Mouse (Mus musculus) liver, embryonic 15.5 days (tissue): ENCODE measurements around the gene Cck. TPM values are rescaled to one million over a fixed set of nuclear protein-coding genes. Genes with fewer than 3 reads are reported as not detected.

Source experiments
- ATAC-seq: fragments of 200-750 bp; cut with Nextera tagmentation; 2 replicates; pipeline ENCODE4 v1.8.0; 2017; ENCODE audit warnings: moderate number of reproducible peaks, mild to moderate bottlenecking, moderate library complexity; ENCODE audit not compliant: insufficient read depth
- H3K27ac ChIP-seq: fragments of 300-500 bp; sonication (generic); replicated peaks from 2 replicates; pipeline ENCODE4 v1.5.1; 2015; ENCODE audit warnings: mild to moderate bottlenecking, inconsistent platforms
- H3K27me3 ChIP-seq: fragments of 300-500 bp; sonication (generic); 2 replicates; pipeline ENCODE4 v1.6.1; 2015; ENCODE audit warnings: mild to moderate bottlenecking, inconsistent platforms
- H3K36me3 ChIP-seq: fragments of 300-500 bp; sonication (generic); replicated peaks from 2 replicates; pipeline ENCODE4 v1.6.1; 2015; ENCODE audit warnings: moderate library complexity, mild to moderate bottlenecking, inconsistent platforms
- H3K4me1 ChIP-seq: fragments of 300-500 bp; sonication (generic); replicated peaks from 2 replicates; pipeline ENCODE4 v1.6.1; 2015; ENCODE audit warnings: inconsistent platforms
- H3K4me2 ChIP-seq: fragments of 300-500 bp; sonication (generic); 2 replicates; pipeline ENCODE4 v1.6.1; 2015; ENCODE audit warnings: moderate library complexity, mild to moderate bottlenecking, inconsistent platforms
- H3K4me3 ChIP-seq: fragments of 300-500 bp; sonication (generic); replicated peaks from 2 replicates; pipeline ENCODE4 v1.5.1; 2015; ENCODE audit warnings: mild to moderate bottlenecking, inconsistent platforms
- H3K9ac ChIP-seq: fragments of 300-500 bp; sonication (generic); 2 replicates; pipeline ENCODE4 v1.6.1; 2015; ENCODE audit warnings: moderate library complexity, mild to moderate bottlenecking, inconsistent platforms
- H3K9me3 ChIP-seq: fragments of 300-500 bp; sonication (generic); replicated peaks from 2 replicates; pipeline ENCODE4 v1.6.1; 2016; ENCODE audit warnings: inconsistent platforms
- WGBS: fragments of 180-500 bp; shearing (Covaris S2); methylation state at CpG from one replicate; pipeline ENCODE4 v1.1.7; 2015; ENCODE audit warnings: mixed read lengths; ENCODE audit not compliant: insufficient replicate concordance; 5-methylcytosine and 5-hydroxymethylcytosine counted together
- polyA plus RNA-seq: library from polyadenylated mRNA; unstranded; fragments of >200 nt; fragmentation: Nextera tagmentation; extraction: Ambion mirVana; gene quantifications from 2 replicates; pipeline ENCODE4 v1.2.1, GENCODE M21; 2015

Cck gene
- polyA plus RNA-seq, 1 experiment from 2014 or later: 0.17 TPM

GRCm38 (mm10) chr9:121494006-121494767, 1.3 kb downstream of the Cck start:
- ATAC-seq: no peak
- no peak overlapping the region for H3K9ac ChIP-seq
- no peaks in the 10 kb centered on the region for H3K9me3 ChIP-seq
- WGBS: 4% methylated on average over 48 of the region's 48 CpGs
- peaks cover 6% of the 10 kb centered on the region; the same call in 1 of the 2 replicates for H3K4me1 ChIP-seq
- no peak overlapping the region for H3K4me2 ChIP-seq
- no peaks in the 10 kb centered on the region for H3K36me3 ChIP-seq
- H3K27me3 ChIP-seq: peaks cover 60% of the 10 kb centered on the region
- no peak overlapping the region for H3K27ac ChIP-seq
- no peak overlapping the region for H3K4me3 ChIP-seq

GRCm38 (mm10) chr9:121491592-121492240, 3.8 kb downstream of the Cck start:
- H3K4me2 ChIP-seq: no peak overlapping the region
- WGBS: 62% methylated on average over 11 of the region's 11 CpGs

GRCm38 (mm10) chr9:121487216-121487615, 8.3 kb downstream of the Cck start:
- H3K9ac ChIP-seq: no peak overlapping the region
- ATAC-seq: no peak
- no peaks in the 10 kb centered on the region for H3K36me3 ChIP-seq
- no peak overlapping the region for H3K27ac ChIP-seq
- no peaks in the 10 kb centered on the region for H3K4me1 ChIP-seq
- no peaks in the 10 kb centered on the region for H3K9me3 ChIP-seq
- WGBS: 55% methylated on average over 7 of the region's 7 CpGs
- H3K4me3 ChIP-seq: no peak overlapping the region
- peaks cover 7% of the 10 kb centered on the region for H3K27me3 ChIP-seq
- no peak overlapping the region for H3K4me2 ChIP-seq

More at GRCm38 (mm10) chr9:121491592-121492240, 3.8 kb downstream of the Cck start:
- no peaks in the 10 kb centered on the region for H3K9me3 ChIP-seq
- no peaks in the 10 kb centered on the region for H3K36me3 ChIP-seq
- peaks cover 52% of the 10 kb centered on the region for H3K27me3 ChIP-seq
- H3K4me1 ChIP-seq: peaks cover 6% of the 10 kb centered on the region; the same call in 1 of the 2 replicates
- no peak overlapping the region for H3K9ac ChIP-seq
- H3K27ac ChIP-seq: no peak overlapping the region
- H3K4me3 ChIP-seq: no peak overlapping the region
- no peak for ATAC-seq

GRCm38 (mm10) chr9:121479453-121479852, 16.0 kb downstream of the Cck start:
- H3K4me1 ChIP-seq: peaks cover 3% of the 10 kb centered on the region; the same call in 1 of the 2 replicates
- H3K9ac ChIP-seq: no peak overlapping the region
- H3K27ac ChIP-seq: no peak overlapping the region
- no peak overlapping the region for H3K4me2 ChIP-seq
- no peak for ATAC-seq
- H3K27me3 ChIP-seq: 0 out of 2 replicates have a peak, but pooled peaks cover 4% of the 10 kb centered on the region
- H3K36me3 ChIP-seq: no peaks in the 10 kb centered on the region
- no peak overlapping the region for H3K4me3 ChIP-seq
- no peaks in the 10 kb centered on the region for H3K9me3 ChIP-seq
- WGBS: 16% methylated on average over 5 of the region's 5 CpGs

- H3K27ac ChIP-seq: no peak overlapping the region
- no peak for ATAC-seq
- no peak overlapping the region for H3K4me2 ChIP-seq
- peaks cover 3% of the 10 kb centered on the region; the same call in 1 of the 2 replicates for H3K4me1 ChIP-seq
- 15% methylated on average over 15 of the region's 15 CpGs for WGBS
- H3K36me3 ChIP-seq: no peaks in the 10 kb centered on the region
- 0 out of 2 replicates have a peak, but pooled peaks cover 4% of the 10 kb centered on the region for H3K27me3 ChIP-seq
- H3K4me3 ChIP-seq: no peak overlapping the region
- no peak overlapping the region for H3K9ac ChIP-seq
- H3K9me3 ChIP-seq: no peaks in the 10 kb centered on the region
These were observed 18.1 kb downstream of the Cck start for GRCm38 (mm10) chr9:121477305-121477911.

- no peak overlapping the region for H3K4me3 ChIP-seq
- H3K27ac ChIP-seq: no peak overlapping the region
- 0 out of 2 replicates have a peak, but pooled peaks cover 4% of the 10 kb centered on the region for H3K27me3 ChIP-seq
- H3K4me1 ChIP-seq: peaks cover 3% of the 10 kb centered on the region; the same call in 1 of the 2 replicates
- H3K9ac ChIP-seq: no peak overlapping the region
- 59% methylated on average over 16 of the region's 16 CpGs for WGBS
- H3K4me2 ChIP-seq: no peak overlapping the region
- no peaks in the 10 kb centered on the region for H3K9me3 ChIP-seq
- no peaks in the 10 kb centered on the region for H3K36me3 ChIP-seq
- ATAC-seq: no peak
These were observed 19.7 kb downstream of the Cck start for GRCm38 (mm10) chr9:121475488-121476452.

- H3K27me3 ChIP-seq: 0 out of 2 replicates have a peak, but pooled peaks cover 4% of the 10 kb centered on the region
- H3K4me1 ChIP-seq: peaks cover 3% of the 10 kb centered on the region; the same call in 1 of the 2 replicates
- H3K9ac ChIP-seq: no peak overlapping the region
- 69% methylated on average over 5 of the region's 5 CpGs for WGBS
- H3K27ac ChIP-seq: no peak overlapping the region
- no peaks in the 10 kb centered on the region for H3K36me3 ChIP-seq
- H3K9me3 ChIP-seq: no peaks in the 10 kb centered on the region
- no peak overlapping the region for H3K4me3 ChIP-seq
- no peak overlapping the region for H3K4me2 ChIP-seq
- ATAC-seq: no peak
These were observed 20.7 kb downstream of the Cck start for GRCm38 (mm10) chr9:121474771-121475170.

- no peaks in the 10 kb centered on the region for H3K36me3 ChIP-seq
- H3K27ac ChIP-seq: no peak overlapping the region
- H3K4me3 ChIP-seq: no peak overlapping the region
- WGBS: 72% methylated on average over 6 of the region's 6 CpGs
- no peaks in the 10 kb centered on the region for H3K9me3 ChIP-seq
- H3K4me1 ChIP-seq: no peaks in the 10 kb centered on the region
- H3K9ac ChIP-seq: no peak overlapping the region
- no peaks in the 10 kb centered on the region for H3K27me3 ChIP-seq
- H3K4me2 ChIP-seq: no peak overlapping the region
- no peak for ATAC-seq
These were observed 25.8 kb downstream of the Cck start for GRCm38 (mm10) chr9:121469711-121470110.

GRCm38 (mm10) chr9:121467460-121467859, 28.0 kb downstream of the Cck start:
- 71% methylated on average over 11 of the region's 11 CpGs for WGBS
- H3K36me3 ChIP-seq: no peaks in the 10 kb centered on the region
- no peak overlapping the region for H3K4me3 ChIP-seq
- no peaks in the 10 kb centered on the region for H3K4me1 ChIP-seq
- H3K9ac ChIP-seq: no peak overlapping the region
- no peaks in the 10 kb centered on the region for H3K9me3 ChIP-seq
- no peak overlapping the region for H3K4me2 ChIP-seq
- no peak overlapping the region for H3K27ac ChIP-seq
- no peaks in the 10 kb centered on the region for H3K27me3 ChIP-seq
- no peak for ATAC-seq

- no peak overlapping the region for H3K9ac ChIP-seq
These were observed 35.0 kb downstream of the Cck start for GRCm38 (mm10) chr9:121460527-121460926.

More at GRCm38 (mm10) chr9:121460527-121460926, 35.0 kb downstream of the Cck start:
- Histone ChIP-seq H3K36me3 (0 out of 2 replicates have a peak, but pooled peaks cover 11% of the 10 kb centered on the region), H3K4me3 (no peak overlapping the region), H3K4me2 (no peak overlapping the region), H3K9me3 (no peaks in the 10 kb centered on the region), H3K27me3 (no peaks in the 10 kb centered on the region), H3K4me1 (no peaks in the 10 kb centered on the region), H3K27ac (no peak overlapping the region)
- 77% methylated on average over 16 of the region's 16 CpGs for WGBS
- ATAC-seq: no peak
